Mouse (Mus musculus): ENCODE measurements around the gene Ifi47.

GRCm38 (mm10) chr11:49114774-49115173 lies 38.4 kb downstream of the Ifi47 start, which contains the start of gene Olfr1396:
- no peak for TF ChIP-seq MAFK (IDR thresholded peaks at IDR 0.05; ENCODE audit: insufficient read depth, low read depth, low read length)
- TF ChIP-seq ZNF384 (IDR thresholded peaks at IDR 0.05; ENCODE audit: low read depth, low read length), result no peak
- no peak for TF ChIP-seq ZC3H11A (IDR thresholded peaks at IDR 0.05; ENCODE audit: borderline replicate concordance, low read depth, low read length)
